Mouse (Mus musculus) CH12.LX (cell line): ENCODE measurements at regions not wholly inside any gene's neighbourhood (a gene's known extent, or its start where the extent isn't known, plus 50 kb on each side); places are given as distances from the start of the nearest gene placed in this dataset.

Experiments
- CTCF ChIP-seq, 2 experiments: IDR thresholded peaks in 1 of 2; conservative IDR thresholded peaks in 1 of 2; 2 replicates each; pipeline ENCODE4 v1.5.1; 2011 to 2012; ENCODE audit warnings: low read depth in 2 of 2, low read length in 2 of 2, improper control_type of control experiment in 1 of 2, inconsistent platforms in 1 of 2, mild to moderate bottlenecking in 1 of 2, moderate library complexity in 1 of 2
- E2F4 ChIP-seq: IDR thresholded peaks from 2 replicates; pipeline ENCODE4 v1.6.1; 2011; ENCODE audit warnings: low read depth, low read length, improper control_type of control experiment; ENCODE audit not compliant: insufficient replicate concordance
- EP300 ChIP-seq: IDR thresholded peaks from 2 replicates; pipeline ENCODE4 v1.6.1; 2011; ENCODE audit warnings: low read length, improper control_type of control experiment
- GABPA ChIP-seq: IDR thresholded peaks from 2 replicates; pipeline ENCODE4 v1.6.1; 2012; ENCODE audit warnings: low read depth, low read length, improper control_type of control experiment, inconsistent platforms; ENCODE audit not compliant: insufficient replicate concordance
- MEF2A ChIP-seq: IDR thresholded peaks from 2 replicates; pipeline ENCODE4 v1.6.1; 2014; ENCODE audit warnings: low read depth, mild to moderate bottlenecking, inconsistent platforms, low read length, improper control_type of control experiment, borderline replicate concordance
- MXI1 ChIP-seq: IDR thresholded peaks from 2 replicates; pipeline ENCODE4 v1.6.1; 2011; ENCODE audit warnings: mild to moderate bottlenecking, low read depth, low read length, improper control_type of control experiment
- POLR2A ChIP-seq: IDR thresholded peaks from 2 replicates; pipeline ENCODE4 v1.6.1; 2011; ENCODE audit warnings: low read depth, mild to moderate bottlenecking, improper control_type of control experiment, low read length
- POLR2AphosphoS2 ChIP-seq: IDR thresholded peaks from 2 replicates; pipeline ENCODE4 v1.6.1; 2011; ENCODE audit warnings: low read depth, low read length, improper control_type of control experiment
- ZC3H11A ChIP-seq: IDR thresholded peaks from 2 replicates; pipeline ENCODE4 v1.6.1; 2012; ENCODE audit warnings: low read depth, mild to moderate bottlenecking, inconsistent platforms, low read length, improper control_type of control experiment
- ZMIZ1 ChIP-seq: IDR thresholded peaks from 2 replicates; pipeline ENCODE4 v1.6.1; 2012; ENCODE audit warnings: low read depth, mild to moderate bottlenecking, inconsistent platforms, low read length, improper control_type of control experiment

- no peak for TF ChIP-seq CTCF (conservative IDR thresholded peaks at IDR 0.05 in 1 of 2, IDR thresholded peaks at IDR 0.05 in 1 of 2; ENCODE audit: low read depth in 2 of 2, low read length in 2 of 2)
- TF ChIP-seq POLR2A, result no peak
- no peak for TF ChIP-seq MEF2A
- no peak for TF ChIP-seq E2F4
- no peak for TF ChIP-seq ZMIZ1
- TF ChIP-seq EP300, result no peak
- no peak for TF ChIP-seq POLR2AphosphoS2
- no peak for TF ChIP-seq MXI1
- no peak for TF ChIP-seq GABPA
- no peak for TF ChIP-seq ZC3H11A
These were observed 110.8 kb upstream of the Plcb4 start for GRCm38 (mm10) chr2:135547966-135548365.
